Mouse (Mus musculus) olfactory bulb, adult 2 months (tissue): Measurements from ENCODE around the gene Odf4.
A peak's percentile ranks its signal among the peaks of the same experiment; 100 is the strongest.

Experiments
- CTCF ChIP-seq: fragments of 200-500 bp; IDR thresholded peaks from 2 replicates; pipeline ENCODE4 v1.5.1; 2012; ENCODE audit warnings: low read depth, mild to moderate bottlenecking, low read length, moderate library complexity; ENCODE audit not compliant: insufficient read depth
- POLR2A ChIP-seq: fragments of 200-500 bp; IDR thresholded peaks from 2 replicates; pipeline ENCODE4 v1.6.1; 2012; ENCODE audit warnings: mild to moderate bottlenecking, low read depth, low read length, moderate library complexity; ENCODE audit not compliant: insufficient read depth

- TF ChIP-seq CTCF (peak; percentile 75), POLR2A (peak; percentile 78)
Measured at GRCm38 (mm10) chr11:68901351-68902046, 25.4 kb downstream of the Odf4 start, which contains the start of gene Rpl26.
